Mouse (Mus musculus): ENCODE data around the gene Selp. TPM values are rescaled to one million over a fixed set of nuclear protein-coding genes. Genes with fewer than 3 reads are reported as not detected.

Gene Selp
- total RNA-seq (2021), result not detected

- intact Hi-C loops (cut with DNase I), result no loop called here
- no peak for DNase-seq (ENCODE audit: low spot score in 2 of 2)
Measured at GRCm38 (mm10) chr1:164114947-164115493, at the start of gene Selp. TSS of gene Selp (plus strand) at chr1:164115264.

- no peak for DNase-seq (ENCODE audit: low spot score in 2 of 2)
- intact Hi-C loops (cut with DNase I), result no loop called here
Measured at GRCm38 (mm10) chr1:164069261-164069660, 45.8 kb upstream of the Selp start.

- no peak for DNase-seq (ENCODE audit: low spot score in 2 of 2)
- intact Hi-C loops (cut with DNase I), result no loop called here
Measured at GRCm38 (mm10) chr1:164070461-164070860, 44.6 kb upstream of the Selp start.

- DNase-seq (ENCODE audit: low spot score in 2 of 2), result no peak
- intact Hi-C loops (cut with DNase I), result no loop called here
Measured at GRCm38 (mm10) chr1:164071111-164071510, 44.0 kb upstream of the Selp start.

- DNase-seq (ENCODE audit: low spot score in 2 of 2), result no peak
- intact Hi-C loops (cut with DNase I), result no loop called here
Measured at GRCm38 (mm10) chr1:164072001-164072400, 43.1 kb upstream of the Selp start.

GRCm38 (mm10) chr1:164073091-164073490 lies 42.0 kb upstream of the Selp start:
- intact Hi-C loops (cut with DNase I), result no loop called here
- no peak for DNase-seq (ENCODE audit: low spot score in 2 of 2)

- no peak for DNase-seq (ENCODE audit: low spot score in 2 of 2)
- intact Hi-C loops (cut with DNase I), result no loop called here
Measured at GRCm38 (mm10) chr1:164073803-164074202, 41.3 kb upstream of the Selp start.

- no peak for DNase-seq (ENCODE audit: low spot score in 2 of 2)
- intact Hi-C loops (cut with DNase I), result no loop called here
Measured at GRCm38 (mm10) chr1:164074606-164075140, 40.4 kb upstream of the Selp start.

- intact Hi-C loops (cut with DNase I), result no loop called here
- DNase-seq (ENCODE audit: low spot score in 2 of 2), result no peak
Measured at GRCm38 (mm10) chr1:164075416-164075815, 39.6 kb upstream of the Selp start.

GRCm38 (mm10) chr1:164076441-164076840 lies 38.6 kb upstream of the Selp start:
- no peak for DNase-seq (ENCODE audit: low spot score in 2 of 2)
- intact Hi-C loops (cut with DNase I), result no loop called here

GRCm38 (mm10) chr1:164077031-164077430 lies 38.0 kb upstream of the Selp start:
- no peak for DNase-seq (ENCODE audit: low spot score in 2 of 2)
- intact Hi-C loops (cut with DNase I), result no loop called here

GRCm38 (mm10) chr1:164078323-164078741 lies 36.7 kb upstream of the Selp start:
- no peak for DNase-seq (ENCODE audit: low spot score in 2 of 2)
- intact Hi-C loops (cut with DNase I), result no loop called here

- no peak for DNase-seq (ENCODE audit: low spot score in 2 of 2)
- intact Hi-C loops (cut with DNase I), result no loop called here
Measured at GRCm38 (mm10) chr1:164079091-164079490, 36.0 kb upstream of the Selp start.

- DNase-seq (ENCODE audit: low spot score in 2 of 2), result no peak
- intact Hi-C loops (cut with DNase I), result no loop called here
Measured at GRCm38 (mm10) chr1:164083046-164083445, 32.0 kb upstream of the Selp start.

GRCm38 (mm10) chr1:164086797-164087196 lies 28.3 kb upstream of the Selp start:
- intact Hi-C loops (cut with DNase I), result no loop called here
- DNase-seq (ENCODE audit: low spot score in 2 of 2), result no peak

GRCm38 (mm10) chr1:164087872-164088271 lies 27.2 kb upstream of the Selp start:
- intact Hi-C loops (cut with DNase I), result no loop called here
- no peak for DNase-seq (ENCODE audit: low spot score in 2 of 2)

- intact Hi-C loops (cut with DNase I), result no loop called here
- DNase-seq (ENCODE audit: low spot score in 2 of 2), result no peak
Measured at GRCm38 (mm10) chr1:164096780-164097179, 18.3 kb upstream of the Selp start.

GRCm38 (mm10) chr1:164097911-164098310 lies 17.2 kb upstream of the Selp start:
- no peak for DNase-seq (ENCODE audit: low spot score in 2 of 2)
- intact Hi-C loops (cut with DNase I), result no loop called here

- intact Hi-C loops (cut with DNase I), result no loop called here
- DNase-seq (ENCODE audit: low spot score in 2 of 2), result no peak
Measured at GRCm38 (mm10) chr1:164098372-164098771, 16.7 kb upstream of the Selp start.

- peak; percentile 43 to 60 for DNase-seq (ENCODE audit: low spot score in 2 of 2)
Measured at GRCm38 (mm10) chr1:164109763-164110162, 5.3 kb upstream of the Selp start.

GRCm38 (mm10) chr1:164110591-164111329 lies 4.3 kb upstream of the Selp start:
- intact Hi-C loops (cut with DNase I), result no loop called here

More at GRCm38 (mm10) chr1:164109763-164110162, 5.3 kb upstream of the Selp start:
- intact Hi-C loops (cut with DNase I), result no loop called here

More at GRCm38 (mm10) chr1:164110591-164111329, 4.3 kb upstream of the Selp start:
- DNase-seq (ENCODE audit: low spot score in 2 of 2), result no peak
